Mouse (Mus musculus) kidney, postnatal 14 days (tissue): ENCODE results near the gene Sec11a.
A peak's percentile ranks its signal among the peaks of the same experiment; 100 is the strongest.

Experiments used
- DNase-seq: peaks from one replicate; pipeline ENCODE4 v3.0.0; 2022; ENCODE audit warnings: mixed read lengths

The Sec11a gene

GRCm38 (mm10) chr7:80894815-80895519 lies 52.6 kb downstream of the Sec11a start:
- DNase-seq: no peak

GRCm38 (mm10) chr7:80894196-80894595 lies 53.4 kb downstream of the Sec11a start:
- no peak for DNase-seq

GRCm38 (mm10) chr7:80893753-80894129 lies 53.8 kb downstream of the Sec11a start:
- DNase-seq: peak; percentile 52

GRCm38 (mm10) chr7:80893086-80893752 lies 54.4 kb downstream of the Sec11a start:
- no peak for DNase-seq

- no peak for DNase-seq
Observed at GRCm38 (mm10) chr7:80889841-80890241, 57.7 kb downstream of the Sec11a start.

GRCm38 (mm10) chr7:80889021-80889511 lies 58.5 kb downstream of the Sec11a start:
- DNase-seq: peak; percentile 65

- no peak for DNase-seq
Observed at GRCm38 (mm10) chr7:80888595-80888994, 59.0 kb downstream of the Sec11a start.

GRCm38 (mm10) chr7:80885666-80886065 lies 61.9 kb downstream of the Sec11a start:
- no peak for DNase-seq

GRCm38 (mm10) chr7:80882830-80883505 lies 64.6 kb downstream of the Sec11a start:
- peak; percentile 83 for DNase-seq

- no peak for DNase-seq
Observed at GRCm38 (mm10) chr7:80875727-80876126, 71.9 kb downstream of the Sec11a start.

GRCm38 (mm10) chr7:80873631-80874030 lies 73.9 kb downstream of the Sec11a start:
- no peak for DNase-seq

- DNase-seq: no peak
Observed at GRCm38 (mm10) chr7:80873038-80873437, 74.5 kb downstream of the Sec11a start.

GRCm38 (mm10) chr7:80868686-80869085 lies 78.9 kb downstream of the Sec11a start:
- peak; percentile 45 for DNase-seq

- DNase-seq: peak; percentile 58
Observed at GRCm38 (mm10) chr7:80866514-80867147, 80.9 kb downstream of the Sec11a start.

- no peak for DNase-seq
Observed at GRCm38 (mm10) chr7:80865521-80865920, 82.1 kb downstream of the Sec11a start.

- peak; percentile 44 for DNase-seq
Observed at GRCm38 (mm10) chr7:80864831-80865230, 82.7 kb downstream of the Sec11a start.

- DNase-seq: no peak
Observed at GRCm38 (mm10) chr7:80864151-80864550, 83.4 kb downstream of the Sec11a start.

GRCm38 (mm10) chr7:80863520-80863919 lies 84.1 kb downstream of the Sec11a start:
- no peak for DNase-seq

- no peak for DNase-seq
Observed at GRCm38 (mm10) chr7:80862475-80862874, 85.1 kb downstream of the Sec11a start.

GRCm38 (mm10) chr7:80860729-80861274 lies 86.8 kb downstream of the Sec11a start, which contains the start of gene Zscan2:
TSS of gene Zscan2 (plus strand) at chr7:80860920.
- peak; percentile 94 for DNase-seq

- DNase-seq: peak; percentile 74
Observed at GRCm38 (mm10) chr7:80860227-80860626, 87.4 kb downstream of the Sec11a start.

- peak; percentile 88 for DNase-seq
Observed at GRCm38 (mm10) chr7:80857181-80857580, 90.4 kb downstream of the Sec11a start.

GRCm38 (mm10) chr7:80855316-80855715 lies 92.3 kb downstream of the Sec11a start:
- DNase-seq: no peak
